Mouse (Mus musculus) R1 (cell line): ENCODE results near the gene Tex44.

ENCODE experiments used
- DNase-seq: peaks from one replicate; pipeline ENCODE4 v3.0.0-alpha.2; 2018; ENCODE audit warnings: low read depth, low spot score

The Tex44 gene

GRCm38 (mm10) chr1:86421007-86421406, 5.1 kb upstream of the Tex44 start:
- no peak for DNase-seq

GRCm38 (mm10) chr1:86423879-86424278, 2.2 kb upstream of the Tex44 start:
- no peak for DNase-seq

- no peak for DNase-seq
Observed at GRCm38 (mm10) chr1:86424336-86424735, 1.8 kb upstream of the Tex44 start.

GRCm38 (mm10) chr1:86424835-86425547, 1.1 kb upstream of the Tex44 start:
- peak; percentile 26 for DNase-seq

GRCm38 (mm10) chr1:86430056-86430455, 3.9 kb downstream of the Tex44 start:
- DNase-seq = peak; percentile 97

- no peak for DNase-seq
Observed at GRCm38 (mm10) chr1:86432778-86433177, 6.6 kb downstream of the Tex44 start.

GRCm38 (mm10) chr1:86433359-86433758, 7.2 kb downstream of the Tex44 start:
- no peak for DNase-seq

- no peak for DNase-seq
Observed at GRCm38 (mm10) chr1:86434001-86434400, 7.9 kb downstream of the Tex44 start.

- DNase-seq = peak; percentile 99
Observed at GRCm38 (mm10) chr1:86434439-86435201, 8.5 kb downstream of the Tex44 start.

GRCm38 (mm10) chr1:86435302-86435821, 9.2 kb downstream of the Tex44 start:
- no peak for DNase-seq

- peak; percentile 44 for DNase-seq
Observed at GRCm38 (mm10) chr1:86437219-86438013, 11.3 kb downstream of the Tex44 start.

GRCm38 (mm10) chr1:86438014-86438319, 11.8 kb downstream of the Tex44 start:
- DNase-seq = no peak

GRCm38 (mm10) chr1:86438501-86438900, 12.4 kb downstream of the Tex44 start:
- no peak for DNase-seq

GRCm38 (mm10) chr1:86439487-86440170, 13.5 kb downstream of the Tex44 start:
- no peak for DNase-seq

GRCm38 (mm10) chr1:86440171-86440886, 14.2 kb downstream of the Tex44 start:
- DNase-seq = peak; percentile 98

- peak; percentile 49 for DNase-seq
Observed at GRCm38 (mm10) chr1:86440887-86441723, 15.0 kb downstream of the Tex44 start.

GRCm38 (mm10) chr1:86441724-86441979, 15.5 kb downstream of the Tex44 start:
- no peak for DNase-seq

- DNase-seq = peak; percentile 82
Observed at GRCm38 (mm10) chr1:86441980-86442831, 16.1 kb downstream of the Tex44 start.

- no peak for DNase-seq
Observed at GRCm38 (mm10) chr1:86442832-86443231, 16.7 kb downstream of the Tex44 start.
